Mouse (Mus musculus) lung, postnatal 4 days (tissue): Measurements from ENCODE around the gene Chrna9.

Source experiments
- DNase-seq, 2 experiments: peaks; one replicate each; pipeline ENCODE4 v3.0.0; 2021

Chrna9 gene

GRCm38 (mm10) chr5:65919904-65920303, 14.8 kb upstream of the Chrna9 start:
- no peak for DNase-seq

GRCm38 (mm10) chr5:65920701-65921426, 13.9 kb upstream of the Chrna9 start:
- DNase-seq = no peak

- no peak for DNase-seq
These were observed 13.1 kb upstream of the Chrna9 start for GRCm38 (mm10) chr5:65921477-65922138.

DNA sequence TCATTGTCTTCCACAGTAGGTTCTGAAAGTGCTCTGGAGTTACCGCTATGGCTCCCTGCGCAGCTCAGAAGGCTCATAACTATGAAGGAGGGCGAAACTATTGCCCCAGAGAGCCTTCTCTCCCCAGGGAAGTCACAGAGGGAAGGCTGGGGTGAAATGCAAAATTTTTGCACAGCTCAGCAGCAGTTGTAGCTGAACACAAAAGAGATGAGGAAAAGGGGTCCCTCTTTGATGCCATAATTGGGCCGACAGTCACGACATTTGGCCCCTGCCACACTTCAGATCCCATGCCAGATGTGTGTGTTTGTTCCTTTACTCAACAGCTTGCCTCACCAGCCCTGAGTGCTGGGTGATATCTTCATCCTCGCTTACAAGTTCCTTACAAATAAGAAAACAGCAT, 8.1 kb upstream of the Chrna9 start:
- DNase-seq = no peak

DNA sequence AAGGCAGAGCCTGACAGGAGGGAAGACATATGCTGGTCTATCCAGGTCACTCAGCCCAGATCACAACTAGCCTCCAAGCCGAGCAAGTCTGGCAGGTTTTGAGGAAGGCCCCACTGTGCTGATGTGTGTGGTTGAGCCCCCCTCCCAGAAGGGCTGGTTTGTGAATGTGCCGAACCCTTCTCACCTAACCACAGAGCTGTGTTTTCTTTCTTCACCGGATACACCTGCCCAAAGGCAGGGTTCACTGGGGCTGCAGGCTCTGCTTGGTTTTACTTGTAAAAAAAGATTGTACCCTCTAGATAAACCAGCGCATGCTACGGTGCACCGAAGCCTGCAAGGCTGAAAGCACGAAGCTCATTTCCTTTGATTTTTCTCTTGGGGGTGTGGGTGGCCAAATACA, 5.6 kb upstream of the Chrna9 start:
- peak; percentile 32 to 57 for DNase-seq

GRCm38 (mm10) chr5:65930171-65930570, 4.5 kb upstream of the Chrna9 start:
- no peak for DNase-seq

DNA sequence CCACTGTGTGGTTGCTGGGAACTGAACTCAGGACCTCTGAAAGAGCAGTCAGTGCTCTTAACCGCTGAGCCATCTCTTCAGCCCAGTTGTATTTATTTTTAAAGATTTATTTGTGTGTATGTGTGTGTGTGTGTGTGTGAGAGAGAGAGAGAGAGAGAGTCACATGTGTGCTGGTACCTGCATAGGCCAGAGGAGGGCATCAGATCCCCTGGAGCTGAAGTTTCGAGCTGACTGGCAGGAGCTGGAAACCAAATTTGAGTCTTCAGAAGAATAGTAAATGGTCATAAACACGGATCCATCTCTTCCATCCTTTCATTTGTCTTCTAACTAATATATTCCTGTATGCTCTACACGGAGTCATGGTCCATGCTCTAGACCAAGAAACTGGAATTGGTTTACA, 1.5 kb upstream of the Chrna9 start:
- DNase-seq = no peak

- DNase-seq = no peak
These were observed 957 bp upstream of the Chrna9 start for GRCm38 (mm10) chr5:65933764-65934163.

GRCm38 (mm10) chr5:65937011-65937726, 2.4 kb downstream of the Chrna9 start:
- no peak for DNase-seq

GRCm38 (mm10) chr5:65937998-65938715, 3.4 kb downstream of the Chrna9 start:
- DNase-seq = peak; percentile 79 to 89

- no peak for DNase-seq
These were observed 6.4 kb downstream of the Chrna9 start for GRCm38 (mm10) chr5:65941145-65941544.

GRCm38 (mm10) chr5:65949822-65950221, 15.1 kb downstream of the Chrna9 start:
- DNase-seq = no peak

DNA sequence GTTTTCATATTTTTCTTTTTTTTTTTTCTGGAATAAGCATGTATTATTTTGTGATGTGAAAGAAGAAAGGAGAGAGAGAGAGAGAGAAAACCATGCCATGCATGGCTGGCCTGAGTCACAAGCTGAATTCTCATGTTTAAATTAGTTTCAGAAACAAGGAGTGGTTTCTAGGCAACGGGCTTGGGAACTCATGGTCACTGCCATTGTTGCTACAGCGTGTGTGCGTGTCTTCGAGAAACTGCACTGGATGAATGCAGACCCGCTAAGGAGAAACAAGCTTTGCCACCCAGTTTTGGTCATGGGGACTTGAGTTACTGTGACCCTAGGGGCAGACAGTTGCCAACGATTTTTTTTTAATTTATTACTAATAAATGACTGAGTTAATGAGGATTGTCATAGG, 15.5 kb downstream of the Chrna9 start:
- DNase-seq = no peak

DNA sequence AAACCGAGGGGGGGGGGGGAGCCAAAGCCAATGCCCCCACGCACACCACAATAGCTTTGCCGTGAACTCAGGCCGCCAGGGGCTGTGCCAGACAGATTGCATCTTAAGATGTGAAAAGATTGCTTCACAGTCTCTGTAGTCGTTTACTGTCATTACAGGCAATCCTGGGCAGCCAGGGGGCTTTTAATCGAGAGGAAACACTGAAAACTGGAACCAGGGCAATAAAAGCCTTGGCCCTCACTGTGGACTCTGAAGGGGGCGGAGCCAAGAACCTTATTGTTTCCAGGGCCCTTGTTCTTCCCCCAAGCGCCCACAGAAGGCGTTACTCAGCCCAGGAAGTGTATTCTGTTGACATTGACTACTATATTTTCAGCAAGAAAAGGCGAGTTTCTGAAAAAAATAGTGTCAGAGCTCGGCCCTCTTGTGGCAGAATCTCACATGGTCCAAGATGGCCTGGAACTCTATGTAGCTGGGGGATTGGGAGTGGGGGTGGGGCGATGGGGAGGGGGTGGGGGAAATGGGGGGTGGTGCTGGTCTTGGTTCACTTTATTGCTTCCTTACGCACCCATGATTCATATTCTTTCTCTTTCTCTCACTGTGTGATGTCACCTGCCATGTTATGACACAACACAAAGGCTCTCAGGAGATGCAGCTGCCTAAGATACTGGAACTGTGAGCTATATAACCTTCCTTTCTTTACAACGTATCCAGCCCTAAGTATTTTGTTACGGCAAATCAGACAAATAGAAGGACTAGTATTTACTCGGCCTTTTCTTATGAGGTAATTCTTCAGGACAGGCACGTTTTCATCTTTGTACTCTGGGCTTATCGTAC, 16.2 kb downstream of the Chrna9 start:
- DNase-seq = peak in 1 of 2 experiments; percentile 43

- DNase-seq = peak in 1 of 2 experiments; percentile 26
These were observed 16.8 kb downstream of the Chrna9 start for GRCm38 (mm10) chr5:65951513-65951909.

- no peak for DNase-seq
These were observed 19.7 kb downstream of the Chrna9 start for GRCm38 (mm10) chr5:65954130-65955080.

- DNase-seq = peak; percentile 84 to 91
These were observed 20.8 kb downstream of the Chrna9 start for GRCm38 (mm10) chr5:65955343-65956143.

GRCm38 (mm10) chr5:65956144-65957008, 21.7 kb downstream of the Chrna9 start:
- no peak for DNase-seq

- DNase-seq = peak in 1 of 2 experiments; percentile 53
These were observed 23.9 kb downstream of the Chrna9 start for GRCm38 (mm10) chr5:65958597-65958996.
